Mouse (Mus musculus) embryonic facial prominence, embryonic 14.5 days (tissue): Measurements from ENCODE around the gene Rft1. TPM values are rescaled to one million over a fixed set of nuclear protein-coding genes. Genes with fewer than 3 reads are reported as not detected.

ENCODE experiments used
- ATAC-seq: fragments of 200-750 bp; cut with Nextera tagmentation; 2 replicates; pipeline ENCODE4 v1.8.0; 2017; ENCODE audit warnings: low read depth, moderate number of reproducible peaks, moderate TSS enrichment
- DNase-seq: peaks from one replicate; pipeline ENCODE4 v3.0.0-alpha.2; 2015; ENCODE audit warnings: low spot score
- H3K27ac ChIP-seq: fragments of 300-500 bp; sonication (generic); replicated peaks from 2 replicates; pipeline ENCODE4 v1.5.1; 2014; ENCODE audit warnings: low read depth, mild to moderate bottlenecking, low read length, moderate library complexity
- H3K27me3 ChIP-seq: fragments of 300-500 bp; sonication (generic); replicated peaks from 2 replicates; pipeline ENCODE4 v1.6.1; 2014; ENCODE audit warnings: low read length; ENCODE audit not compliant: control insufficient read depth, insufficient read depth
- H3K36me3 ChIP-seq: fragments of 300-500 bp; sonication (generic); 2 replicates; pipeline ENCODE4 v1.6.1; 2014; ENCODE audit warnings: low read length, mixed read lengths; ENCODE audit not compliant: control insufficient read depth, insufficient read depth
- H3K4me1 ChIP-seq: fragments of 300-500 bp; sonication (generic); 2 replicates; pipeline ENCODE4 v1.6.1; 2014; ENCODE audit warnings: antibody characterized with exemption, low read length; ENCODE audit not compliant: control insufficient read depth, insufficient read depth
- H3K4me2 ChIP-seq: fragments of 300-500 bp; sonication (generic); 2 replicates; pipeline ENCODE4 v1.6.1; 2014; ENCODE audit warnings: low read depth, mild to moderate bottlenecking, low read length, moderate library complexity, mixed read lengths
- H3K4me3 ChIP-seq: fragments of 300-500 bp; sonication (generic); 2 replicates; pipeline ENCODE4 v1.5.1; 2014; ENCODE audit warnings: low read depth, mild to moderate bottlenecking, low read length
- H3K9ac ChIP-seq: fragments of 300-500 bp; sonication (generic); 2 replicates; pipeline ENCODE4 v1.6.1; 2014; ENCODE audit warnings: low read depth, mild to moderate bottlenecking, low read length, moderate library complexity, mixed read lengths
- H3K9me3 ChIP-seq: fragments of 300-500 bp; sonication (generic); 2 replicates; pipeline ENCODE4 v1.6.1; 2016; ENCODE audit warnings: low read length; ENCODE audit not compliant: control insufficient read depth
- WGBS: fragments of 180-500 bp; shearing (Covaris S2); extraction: QIAGEN DNeasy Blood & Tissue Kit; methylation state at CpG from one replicate; pipeline ENCODE4 v1.1.7; 2014; 5-methylcytosine and 5-hydroxymethylcytosine counted together
- polyA plus RNA-seq: library from polyadenylated mRNA; unstranded; fragments of >200 nt; fragmentation: Nextera tagmentation; extraction: Ambion mirVana; gene quantifications from 2 replicates; pipeline ENCODE4 v1.2.1, GENCODE M21; 2014

Gene Rft1
- polyA plus RNA-seq, 1 experiment from 2014 or later: 13.3 TPM

DNA sequence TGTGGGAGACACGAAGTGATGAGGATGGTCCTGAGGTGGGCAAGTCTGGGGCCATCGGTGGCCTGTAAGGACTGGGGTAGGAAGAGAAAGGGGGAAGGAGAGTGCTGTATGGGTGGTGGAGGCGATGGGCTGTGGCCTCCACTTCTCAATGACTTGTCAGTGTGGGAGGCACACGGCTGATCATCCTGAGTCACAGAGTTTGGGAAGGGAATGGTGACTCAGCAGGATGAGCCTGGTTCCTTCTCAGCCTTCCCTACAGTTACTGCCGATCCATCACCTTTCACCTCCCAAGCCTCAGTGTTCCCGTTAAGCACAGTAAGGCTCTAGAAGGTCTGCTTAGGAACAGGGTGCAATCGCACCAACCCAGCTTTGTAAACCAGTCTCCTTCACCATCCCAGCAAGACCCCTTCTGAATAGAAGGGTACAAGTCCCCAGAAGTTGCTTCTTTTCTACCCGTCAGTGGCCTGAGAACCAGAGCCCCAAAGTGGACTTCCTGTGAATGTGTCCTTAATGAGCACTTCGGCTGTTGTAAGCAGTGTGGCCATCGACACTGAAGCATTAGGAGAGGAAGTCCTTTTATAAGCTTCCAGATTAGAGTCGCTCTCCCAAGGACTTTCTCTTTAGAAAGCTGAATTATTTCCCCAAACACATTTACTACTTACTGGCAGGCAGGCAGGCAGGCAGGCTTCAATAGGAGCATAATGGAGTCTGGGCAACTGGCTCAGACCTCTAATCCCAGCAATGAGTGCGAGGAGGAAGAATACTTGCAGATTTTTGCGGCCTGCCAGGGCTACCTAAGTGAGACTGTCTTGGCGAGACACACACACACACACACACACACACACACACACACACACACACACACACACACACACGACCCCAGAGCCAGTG is 17.2 kb downstream of the Rft1 start:
- H3K36me3 ChIP-seq: peaks cover 61% of the 10 kb centered on the region
- H3K9me3 ChIP-seq: no peaks in the 10 kb centered on the region
- no peak overlapping the region for H3K4me2 ChIP-seq
- DNase-seq: no peak
- no peaks in the 10 kb centered on the region for H3K4me1 ChIP-seq
- H3K27ac ChIP-seq: no peak overlapping the region
- H3K9ac ChIP-seq: no peak overlapping the region
- no peak for ATAC-seq
- WGBS: 81% methylated on average over 15 of the region's 15 CpGs
- H3K4me3 ChIP-seq: no peak overlapping the region
- no peaks in the 10 kb centered on the region for H3K27me3 ChIP-seq

DNA sequence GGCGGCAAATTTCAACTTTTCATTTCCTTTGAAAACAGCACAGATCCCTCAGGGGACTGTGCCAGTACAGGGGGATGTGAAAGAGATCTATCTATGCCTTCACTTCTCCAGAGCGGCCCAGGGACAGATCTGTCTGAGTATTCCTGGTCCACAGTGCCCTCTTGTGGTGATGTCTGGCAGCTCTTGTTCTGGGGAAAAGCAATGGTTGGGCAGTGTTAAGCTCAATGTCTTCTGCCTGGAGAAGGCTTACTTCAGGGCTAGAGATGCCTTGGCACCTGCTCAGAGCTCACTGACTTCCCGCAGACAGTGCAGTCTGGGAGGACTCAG is 17.8 kb downstream of the Rft1 start:
- H3K4me3 ChIP-seq: no peak overlapping the region
- H3K36me3 ChIP-seq: peaks cover 64% of the 10 kb centered on the region
- DNase-seq: peak; percentile 92
- no peak overlapping the region for H3K27ac ChIP-seq
- no peak overlapping the region for H3K4me2 ChIP-seq
- H3K9ac ChIP-seq: no peak overlapping the region
- H3K9me3 ChIP-seq: no peaks in the 10 kb centered on the region
- H3K27me3 ChIP-seq: no peaks in the 10 kb centered on the region
- 18% methylated on average over 3 of the region's 3 CpGs for WGBS
- peak; percentile 89 for ATAC-seq
- H3K4me1 ChIP-seq: no peaks in the 10 kb centered on the region

GRCm38 (mm10) chr14:30674947-30675346 is 20.8 kb downstream of the Rft1 start:
- Histone ChIP-seq H3K4me3 (no peak overlapping the region), H3K27ac (no peak overlapping the region), H3K9me3 (no peaks in the 10 kb centered on the region), H3K4me1 (no peaks in the 10 kb centered on the region), H3K4me2 (no peak overlapping the region), H3K27me3 (no peaks in the 10 kb centered on the region), H3K36me3 (peaks cover 75% of the 10 kb centered on the region), H3K9ac (no peak overlapping the region)
- ATAC-seq: no peak
- 71% methylated on average over 6 of the region's 6 CpGs for WGBS
- DNase-seq: no peak

DNA sequence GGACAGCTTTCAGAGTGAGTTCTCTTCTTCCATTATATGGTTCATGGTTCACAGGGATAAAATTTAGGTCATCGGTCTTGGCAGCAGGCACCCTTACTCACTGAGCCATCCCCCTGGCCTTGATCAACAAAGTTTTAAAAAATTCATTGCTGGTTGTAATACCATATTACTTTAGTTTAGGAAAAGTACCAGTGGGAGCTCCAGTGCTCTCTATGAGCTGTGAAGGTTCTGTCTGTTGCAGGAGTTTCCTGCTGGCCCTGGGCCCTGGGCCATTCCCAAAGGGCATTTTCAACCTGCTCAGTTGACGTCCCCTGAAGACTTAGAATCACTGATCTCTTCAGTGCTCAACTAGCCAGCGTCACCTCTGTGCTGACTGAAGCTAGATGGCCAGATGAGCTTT is 28.0 kb downstream of the Rft1 start:
- H3K4me2 ChIP-seq: no peak overlapping the region
- H3K9me3 ChIP-seq: no peaks in the 10 kb centered on the region
- ATAC-seq: no peak
- no peak for DNase-seq
- no peak overlapping the region for H3K9ac ChIP-seq
- no peak overlapping the region for H3K27ac ChIP-seq
- no peak overlapping the region for H3K4me3 ChIP-seq
- WGBS: 90% methylated on average over 3 of the region's 3 CpGs
- H3K4me1 ChIP-seq: no peaks in the 10 kb centered on the region
- H3K27me3 ChIP-seq: no peaks in the 10 kb centered on the region
- peaks cover 80% of the 10 kb centered on the region for H3K36me3 ChIP-seq

- no peaks in the 10 kb centered on the region for H3K4me1 ChIP-seq
- H3K36me3 ChIP-seq: peaks cover 30% of the 10 kb centered on the region
- H3K27me3 ChIP-seq: no peaks in the 10 kb centered on the region
- H3K9me3 ChIP-seq: no peaks in the 10 kb centered on the region
- no peak overlapping the region for H3K4me3 ChIP-seq
- WGBS: 96% methylated on average over 3 of the region's 3 CpGs
- H3K4me2 ChIP-seq: no peak overlapping the region
- no peak for ATAC-seq
- DNase-seq: no peak
- no peak overlapping the region for H3K9ac ChIP-seq
- no peak overlapping the region for H3K27ac ChIP-seq
Observed at GRCm38 (mm10) chr14:30690685-30691084, 36.5 kb downstream of the Rft1 start.

DNA sequence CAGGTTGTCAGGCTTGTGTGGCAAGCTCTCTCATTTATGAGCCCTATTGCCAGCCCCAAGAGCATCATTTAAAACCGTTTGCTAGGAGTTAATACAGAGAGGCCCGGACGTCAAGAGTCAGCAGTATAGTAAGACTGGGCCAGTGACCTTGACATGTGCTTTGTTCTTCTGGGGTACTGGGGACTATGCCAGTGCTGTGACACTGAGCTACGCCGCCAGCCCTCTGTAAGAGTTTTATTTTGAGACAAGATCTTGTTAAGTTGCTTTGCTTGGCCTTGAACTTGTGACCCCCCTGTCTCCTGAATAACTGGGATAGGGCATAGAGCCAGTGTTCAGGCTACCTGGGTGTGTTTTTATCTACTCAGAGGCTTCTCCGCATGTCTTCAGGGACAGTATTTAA is 38.3 kb downstream of the Rft1 start:
- 89% methylated on average over 6 of the region's 6 CpGs for WGBS
- Histone ChIP-seq H3K9me3 (no peaks in the 10 kb centered on the region), H3K9ac (no peak overlapping the region), H3K27me3 (no peaks in the 10 kb centered on the region), H3K36me3 (peaks cover 23% of the 10 kb centered on the region), H3K4me2 (no peak overlapping the region), H3K4me1 (no peaks in the 10 kb centered on the region), H3K27ac (no peak overlapping the region), H3K4me3 (no peak overlapping the region)
- DNase-seq (no peak), ATAC-seq (no peak)

- Histone ChIP-seq H3K27me3 (no peaks in the 10 kb centered on the region), H3K4me1 (no peaks in the 10 kb centered on the region), H3K36me3 (peaks cover 14% of the 10 kb centered on the region), H3K27ac (no peak overlapping the region), H3K9me3 (no peaks in the 10 kb centered on the region), H3K9ac (no peak overlapping the region), H3K4me3 (no peak overlapping the region), H3K4me2 (no peak overlapping the region)
- WGBS: 92% methylated on average over 2 of the region's 2 CpGs
- DNase-seq: no peak
- ATAC-seq: no peak
Observed at GRCm38 (mm10) chr14:30694786-30695185, 40.6 kb downstream of the Rft1 start.

DNA sequence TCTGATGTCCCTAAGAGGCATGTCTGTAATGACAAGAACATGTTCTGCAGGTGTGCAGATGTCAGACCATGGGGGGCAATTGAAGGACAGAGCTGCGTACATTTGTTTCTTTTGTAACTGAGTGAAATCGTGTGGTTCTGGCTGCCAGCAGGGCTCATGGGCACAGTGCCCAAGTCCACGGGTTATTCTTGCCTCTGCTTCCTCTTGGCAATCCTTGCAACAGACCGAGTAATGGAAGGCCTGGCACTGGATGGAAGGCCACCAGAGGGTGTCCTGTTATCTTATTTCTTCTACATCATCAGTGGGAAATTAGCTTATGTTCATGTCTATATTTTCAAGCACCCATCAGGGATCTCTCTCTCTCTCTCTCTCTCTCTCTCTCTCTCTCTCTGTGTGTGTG is 41.4 kb downstream of the Rft1 start:
- DNase-seq: peak; percentile 59
- H3K4me2 ChIP-seq: no peak overlapping the region
- H3K4me3 ChIP-seq: no peak overlapping the region
- no peaks in the 10 kb centered on the region for H3K4me1 ChIP-seq
- H3K36me3 ChIP-seq: peaks cover 6% of the 10 kb centered on the region
- no peaks in the 10 kb centered on the region for H3K9me3 ChIP-seq
- no peak overlapping the region for H3K9ac ChIP-seq
- 44% methylated on average over 4 of the region's 4 CpGs for WGBS
- H3K27ac ChIP-seq: no peak overlapping the region
- ATAC-seq: no peak
- H3K27me3 ChIP-seq: no peaks in the 10 kb centered on the region

GRCm38 (mm10) chr14:30697407-30698052 is 43.4 kb downstream of the Rft1 start:
- Histone ChIP-seq H3K27ac (no peak overlapping the region), H3K4me1 (no peaks in the 10 kb centered on the region), H3K36me3 (no peaks in the 10 kb centered on the region), H3K27me3 (no peaks in the 10 kb centered on the region), H3K4me2 (no peak overlapping the region), H3K9me3 (no peaks in the 10 kb centered on the region), H3K4me3 (no peak overlapping the region), H3K9ac (no peak overlapping the region)
- 77% methylated on average over 15 of the region's 15 CpGs for whole genome bisulfite sequencing
- no peak for ATAC-seq
- peak; percentile 8 for DNase-seq
